12 mouse cellular contexts compared by ENCODE assay signal in genomic region chr11:45794361-45794981, GRCm38 (mm10). TPM values are rescaled to one million over a fixed set of nuclear protein-coding genes. Genes with fewer than 3 reads are reported as not detected.
A peak's percentile ranks its signal among the peaks of the same experiment; 100 is the strongest.
DNase-seq lines count a peak whose midpoint lies in the region; TF ChIP-seq lines count a peak whose summit lies in the region.
"Had no signal": no experiment of that assay in that cellular context is flagged by ENCODE, and none has a peak within 500 bp of the region (broad histone marks: within the 10 kb centered on the region; RNA-seq: fewer than 3 reads in every experiment).

No protein-coding gene starts in this region.

- no peaks in the 10 kb centered on the region for H3K27me3 ChIP-seq in MEL (ENCODE audit: control insufficient read depth in 1 of 2, insufficient read depth in 2 of 2, low read length in 2 of 2)
- H3K27me3 ChIP-seq: heart, embryonic 15.5 days; kidney, embryonic 15.5 days; stomach, embryonic 15.5 days had no signal

- no peaks in the 10 kb centered on the region for H3K9me3 ChIP-seq in MEL (replicated peaks; ENCODE audit: insufficient read depth, low read length)
- H3K9me3 ChIP-seq: heart, embryonic 15.5 days; kidney, embryonic 15.5 days; stomach, embryonic 15.5 days had no signal

- H3K9ac ChIP-seq in MEL (ENCODE audit: control insufficient read depth, low read depth, low read length, poor library complexity, severe bottlenecking) = no peak overlapping the region
- H3K9ac ChIP-seq: heart, embryonic 15.5 days; kidney, embryonic 15.5 days; stomach, embryonic 15.5 days had no signal

- peaks cover 0 to 8% of the 10 kb centered on the region in 2 experiments; a peak in 2 of 4 replicates for H3K36me3 ChIP-seq in MEL (ENCODE audit: control insufficient read depth in 1 of 2, insufficient read depth in 2 of 2, low read length in 2 of 2)
- H3K36me3 ChIP-seq: heart, embryonic 15.5 days; kidney, embryonic 15.5 days; stomach, embryonic 15.5 days had no signal

- H3K4me3 ChIP-seq in lung, adult 2 months (replicated peaks; ENCODE audit: extremely low read depth, low read depth, low read length) = no peak overlapping the region
- H3K4me3 ChIP-seq in MEL (ENCODE audit: control insufficient read depth in 1 of 2, insufficient read depth in 1 of 2, low read depth in 2 of 2, low read length in 2 of 2) = no peak overlapping the region
- H3K4me3 ChIP-seq: heart, embryonic 15.5 days; kidney, embryonic 15.5 days; stomach, embryonic 15.5 days had no signal

- peak; percentile 86 for TF ChIP-seq RAD21 in MEL (IDR thresholded peaks at IDR 0.05; ENCODE audit: low read depth, low read length)

- peak; percentile 32; the same call in 1 of the 2 replicates for TF ChIP-seq CTCF in lung, adult 2 months (IDR thresholded peaks at IDR 0.05; ENCODE audit: insufficient read depth, low read length)
- TF ChIP-seq CTCF in MEL (IDR thresholded peaks at IDR 0.05 in 2 of 3, conservative IDR thresholded peaks at IDR 0.05 in 1 of 3; ENCODE audit: control insufficient read depth in 1 of 3, insufficient read depth in 1 of 3, low read depth in 2 of 3, low read length in 3 of 3, poor library complexity in 1 of 3, severe bottlenecking in 1 of 3) = peak; percentile 90 to 98 (median 95)

- DNase-seq in lung, adult 2 months = no peak
- DNase-seq in lung, postnatal 10 days = no peak
- peak; percentile 87 for DNase-seq in MEL (ENCODE audit: low read depth, low spot score)
- DNase-seq in induced T-regulatory cell, adult 2 months (ENCODE audit: low read depth) = peak; percentile 84
- peak; percentile 48 for DNase-seq in thymus, postnatal 0 days (ENCODE audit: low spot score)
- DNase-seq in frontal cortex, postnatal 25 days (ENCODE audit: low spot score in 2 of 2) = no peak
- DNase-seq in neural tube, embryonic 10.5 days (ENCODE audit: extremely low spot score, low spot score) = no peak
- DNase-seq in right cerebral cortex, postnatal 14 days = no peak
- DNase-seq: cerebellum, adult 11 months had no signal

- no peak for TF ChIP-seq EP300 in MEL (IDR thresholded peaks at IDR 0.05; ENCODE audit: low read depth in 1 of 2, low read length in 2 of 2)

- H3K79me2 ChIP-seq in MEL (ENCODE audit: control insufficient read depth, insufficient read depth, low read length, poor library complexity) = peaks cover 8% of the 10 kb centered on the region

- WGBS in lung, adult 2 months = 80% methylated on average over 5 of the region's 5 CpGs

- no peaks in the 10 kb centered on the region; the same call in 1 of the 2 replicates for H3K4me1 ChIP-seq in lung, adult 2 months (ENCODE audit: control insufficient read depth, insufficient read depth, low read length)
- H3K4me1 ChIP-seq in MEL (ENCODE audit: control insufficient read depth in 1 of 2, insufficient read depth in 2 of 2, low read length in 2 of 2) = peaks cover 0 to 8% of the 10 kb centered on the region in 2 experiments; a peak in 2 of 4 replicates

- no peak overlapping the region for H3K27ac ChIP-seq in MEL (ENCODE audit: control insufficient read depth, low read depth, low read length)
- H3K27ac ChIP-seq: heart, embryonic 15.5 days; stomach, embryonic 15.5 days had no signal

- TF ChIP-seq POLR2A in lung, adult 2 months (IDR thresholded peaks at IDR 0.05; ENCODE audit: borderline replicate concordance, extremely low read depth, low read depth, low read length) = no peak
- TF ChIP-seq POLR2A in MEL (IDR thresholded peaks at IDR 0.05; ENCODE audit: control insufficient read depth in 1 of 2, insufficient read depth in 1 of 2, low read depth in 1 of 2, low read length in 2 of 2, poor library complexity in 1 of 2) = no peak

TF ChIP-seq in MEL, 35 proteins besides CTCF, POLR2A, EP300 and RAD21:
- TF ChIP-seq UBTF (IDR thresholded peaks at IDR 0.05; ENCODE audit: borderline replicate concordance, insufficient read depth, low read depth, low read length) (no peak), GATA1 (IDR thresholded peaks at IDR 0.05; ENCODE audit: low read depth, low read length) (peak; percentile 65; the same call in 1 of the 2 replicates), SMC3 (IDR thresholded peaks at IDR 0.05; ENCODE audit: low read depth, low read length) (peak; percentile 74), POLR2AphosphoS2 (IDR thresholded peaks at IDR 0.05; ENCODE audit: low read length) (no peak), ZC3H11A (IDR thresholded peaks at IDR 0.05; ENCODE audit: low read depth, low read length) (peak; percentile 41; the same call in 1 of the 2 replicates), NRF1 (IDR thresholded peaks at IDR 0.05; ENCODE audit: insufficient read depth, low read depth, low read length, poor library complexity, severe bottlenecking) (no peak), SIN3A (IDR thresholded peaks at IDR 0.05; ENCODE audit: low read length) (0 out of 2 replicates have a peak, but pooled peaks have one; percentile 36), MYC (IDR thresholded peaks at IDR 0.05; ENCODE audit: low read depth, low read length) (peak; percentile 75; the same call in 1 of the 2 replicates), MAZ (IDR thresholded peaks at IDR 0.05; ENCODE audit: low read depth, low read length) (no peak), HCFC1 (IDR thresholded peaks at IDR 0.05; ENCODE audit: low read depth, low read length) (0 out of 2 replicates have a peak, but pooled peaks have one; percentile 15), E2F4 (IDR thresholded peaks at IDR 0.05; ENCODE audit: borderline replicate concordance, low read depth, low read length) (no peak), ELF1 (IDR thresholded peaks at IDR 0.05; ENCODE audit: low read depth, low read length) (0 out of 2 replicates have a peak, but pooled peaks have one; percentile 37), MAX (IDR thresholded peaks at IDR 0.05; ENCODE audit: low read length) (0 out of 2 replicates have a peak, but pooled peaks have one; percentile 60), MXI1 (IDR thresholded peaks at IDR 0.05; ENCODE audit: low read depth, low read length) (no peak)

RNA-seq across cellular contexts. Expression of gene Clint1, which starts 57.4 kb away (rescaled TPM):
- polyA plus RNA-seq in lung, adult 2 months (2012; rRNA removed) = 37.1 and 51.8 TPM in 2 replicates
- total RNA-seq in MEL (2012; rRNA removed) = 89.8 and 102 TPM in 2 replicates
- 100 to 1,000 TPM in 1 of 2 experiments, 10 to 100 TPM in 1; 58.5 to 184 TPM for polyA plus RNA-seq in MEL (2012; ENCODE audit: insufficient read depth in 1 of 2, insufficient read length in 2 of 2, low read depth in 1 of 2, low replicate concordance in 2 of 2, missing spikeins in 1 of 2)
- 60.0 and 68.2 TPM in 2 replicates for polyA plus RNA-seq in thymus, postnatal 0 days (2015; fragmentation: Nextera tagmentation; extraction: Ambion mirVana)

Comparison
In these comparisons a context has a peak if more than half of its experiments do, and no peak if none do; other contexts are left out.
1. DNase-seq: peak in MEL (single experiment), induced T-regulatory cell, adult 2 months (single experiment) and thymus, postnatal 0 days (single experiment); none in lung, adult 2 months (single experiment), lung, postnatal 10 days (single experiment), frontal cortex, postnatal 25 days (0 of 2), neural tube, embryonic 10.5 days (single experiment) and right cerebral cortex, postnatal 14 days (single experiment).